Mouse (Mus musculus) forebrain, postnatal 0 days (tissue): ENCODE measurements around the gene Mapre1. TPM values are rescaled to one million over a fixed set of nuclear protein-coding genes. Genes with fewer than 3 reads are reported as not detected.

ENCODE experiments used
- ATAC-seq: fragments of 200-750 bp; cut with Nextera tagmentation; 2 replicates; pipeline ENCODE4 v1.8.0; 2017; ENCODE audit warnings: mild to moderate bottlenecking, moderate library complexity
- DNase-seq: peaks from one replicate; pipeline ENCODE4 v3.0.0-alpha.2; 2015
- H3K27ac ChIP-seq: fragments of 300-500 bp; sonication (generic); 2 replicates; pipeline ENCODE4 v1.5.1; 2014; ENCODE audit warnings: low read depth, mild to moderate bottlenecking, antibody characterized with exemption, low read length, moderate library complexity, mixed read lengths
- H3K27me3 ChIP-seq: fragments of 300-500 bp; sonication (generic); 2 replicates; pipeline ENCODE4 v1.6.1; 2014; ENCODE audit warnings: mild to moderate bottlenecking, low read length, mixed read lengths; ENCODE audit not compliant: insufficient read depth
- H3K36me3 ChIP-seq: fragments of 300-500 bp; sonication (generic); 2 replicates; pipeline ENCODE4 v1.6.1; 2014; ENCODE audit warnings: mild to moderate bottlenecking, moderate library complexity; ENCODE audit not compliant: insufficient read depth
- H3K4me1 ChIP-seq: fragments of 300-500 bp; sonication (generic); 2 replicates; pipeline ENCODE4 v1.6.1; 2014; ENCODE audit warnings: antibody characterized with exemption; ENCODE audit not compliant: insufficient read depth
- H3K4me2 ChIP-seq: fragments of 300-500 bp; sonication (generic); 2 replicates; pipeline ENCODE4 v1.6.1; 2014; ENCODE audit warnings: low read depth, mild to moderate bottlenecking, moderate library complexity
- H3K4me3 ChIP-seq: fragments of 300-500 bp; sonication (generic); 2 replicates; pipeline ENCODE4 v1.5.1; 2014; ENCODE audit warnings: low read depth, low read length, mixed read lengths
- H3K9ac ChIP-seq: fragments of 300-500 bp; sonication (generic); 2 replicates; pipeline ENCODE4 v1.6.1; 2014; ENCODE audit warnings: mild to moderate bottlenecking
- H3K9me3 ChIP-seq: fragments of 300-500 bp; sonication (generic); 2 replicates; pipeline ENCODE4 v1.6.1; 2016; ENCODE audit warnings: low read length
- CTCF ChIP-seq: sonication (generic); IDR thresholded peaks from 2 replicates; pipeline ENCODE4 v1.5.1; 2016; ENCODE audit warnings: antibody characterized with exemption, control low read depth, low read depth
- WGBS: fragments of 180-500 bp; shearing (Covaris S2); extraction: QIAGEN DNeasy Blood & Tissue Kit; methylation state at CpG from one replicate; pipeline ENCODE4 v1.1.7; 2014; 5-methylcytosine and 5-hydroxymethylcytosine counted together
- polyA plus RNA-seq: library from polyadenylated mRNA; unstranded; fragments of >200 nt; fragmentation: Nextera tagmentation; extraction: Ambion mirVana; gene quantifications from 2 replicates; pipeline ENCODE4 v1.2.1, GENCODE M21; 2015
- total RNA-seq: library from RNA; depleted of rRNA; stranded (reverse); fragments of >200 nt; gene quantifications from 2 replicates; pipeline ENCODE4 v1.2.3, GENCODE M21; 2014

The Mapre1 gene
- total and polyA plus RNA-seq, 2 experiments from 2014 or later: 117 to 411 TPM

GRCm38 (mm10) chr2:153775472-153775871 lies 34.4 kb downstream of the Mapre1 start:
- 94% methylated on average over 4 of the region's 4 CpGs for WGBS
- H3K4me2 ChIP-seq: no peak overlapping the region
- H3K9ac ChIP-seq: no peak overlapping the region
- no peak overlapping the region for H3K4me3 ChIP-seq
- no peaks in the 10 kb centered on the region for H3K4me1 ChIP-seq
- no peaks in the 10 kb centered on the region for H3K9me3 ChIP-seq
- DNase-seq (no peak), ATAC-seq (no peak)
- H3K36me3 ChIP-seq: peaks cover 18% of the 10 kb centered on the region; the same call in 1 of the 2 replicates
- no peak overlapping the region for H3K27ac ChIP-seq
- H3K27me3 ChIP-seq: no peaks in the 10 kb centered on the region
- no peak for TF ChIP-seq CTCF

GRCm38 (mm10) chr2:153778638-153779362 lies 37.7 kb downstream of the Mapre1 start:
- no peaks in the 10 kb centered on the region for H3K27me3 ChIP-seq
- TF ChIP-seq CTCF: no peak
- H3K4me3 ChIP-seq: peak overlapping the region; percentile 27
- H3K4me1 ChIP-seq: no peaks in the 10 kb centered on the region
- H3K9ac ChIP-seq: peak overlapping the region; percentile 31; the same call in 1 of the 2 replicates
- H3K36me3 ChIP-seq: peaks cover 4% of the 10 kb centered on the region; the same call in 1 of the 2 replicates
- ATAC-seq (peak; percentile 79), DNase-seq (peak; percentile 46)
- H3K4me2 ChIP-seq: peak overlapping the region; percentile 48
- no peaks in the 10 kb centered on the region for H3K9me3 ChIP-seq
- H3K27ac ChIP-seq: no peak overlapping the region
- WGBS: 15% methylated on average over 24 of the region's 24 CpGs

- Histone ChIP-seq H3K4me1 (no peaks in the 10 kb centered on the region), H3K9me3 (no peaks in the 10 kb centered on the region), H3K36me3 (no peaks in the 10 kb centered on the region), H3K4me3 (peak within 1 kb of the TSS; percentile 27), H3K27me3 (no peaks in the 10 kb centered on the region), H3K9ac (peak within 1 kb of the TSS; percentile 31; the same call in 1 of the 2 replicates), H3K4me2 (peak within 1 kb of the TSS; percentile 48), H3K27ac (no peak within 1 kb of the TSS)
- WGBS: 53% methylated on average over 11 of the region's 12 CpGs
- ATAC-seq: 0 out of 2 replicates have a peak, but pooled peaks have one; percentile 5
- TF ChIP-seq CTCF: no peak
- no peak for DNase-seq
These were observed 38.4 kb downstream of the Mapre1 start, which contains the start of gene Efcab8 for GRCm38 (mm10) chr2:153779394-153779981. Efcab8 (plus strand) TSS chr2:153779931.

- Histone ChIP-seq H3K27me3 (no peaks in the 10 kb centered on the region), H3K27ac (no peak overlapping the region), H3K9ac (no peak overlapping the region), H3K36me3 (no peaks in the 10 kb centered on the region), H3K4me1 (no peaks in the 10 kb centered on the region), H3K9me3 (no peaks in the 10 kb centered on the region), H3K4me2 (no peak overlapping the region), H3K4me3 (no peak overlapping the region)
- no peak for TF ChIP-seq CTCF
- no peak for DNase-seq
- no peak for ATAC-seq
- WGBS: 91% methylated on average over 4 of the region's 4 CpGs
These were observed 40.1 kb downstream of the Mapre1 start for GRCm38 (mm10) chr2:153781181-153781580.

GRCm38 (mm10) chr2:153784668-153785067 lies 43.6 kb downstream of the Mapre1 start:
- Histone ChIP-seq H3K36me3 (no peaks in the 10 kb centered on the region), H3K4me1 (no peaks in the 10 kb centered on the region), H3K9me3 (no peaks in the 10 kb centered on the region), H3K27me3 (no peaks in the 10 kb centered on the region), H3K4me3 (no peak overlapping the region), H3K27ac (no peak overlapping the region), H3K9ac (no peak overlapping the region), H3K4me2 (no peak overlapping the region)
- TF ChIP-seq CTCF: no peak
- DNase-seq (no peak), ATAC-seq (no peak)
- WGBS: 86% methylated on average over 2 of the region's 2 CpGs

GRCm38 (mm10) chr2:153793366-153793765 lies 52.3 kb downstream of the Mapre1 start:
- Histone ChIP-seq H3K4me3 (no peak overlapping the region), H3K4me2 (no peak overlapping the region), H3K9me3 (no peaks in the 10 kb centered on the region), H3K27ac (no peak overlapping the region), H3K36me3 (no peaks in the 10 kb centered on the region), H3K27me3 (no peaks in the 10 kb centered on the region), H3K4me1 (no peaks in the 10 kb centered on the region), H3K9ac (no peak overlapping the region)
- no peak for TF ChIP-seq CTCF
- ATAC-seq: no peak
- DNase-seq: no peak

GRCm38 (mm10) chr2:153795090-153795489 lies 54.0 kb downstream of the Mapre1 start:
- Histone ChIP-seq H3K4me3 (no peak overlapping the region), H3K9me3 (no peaks in the 10 kb centered on the region), H3K9ac (no peak overlapping the region), H3K4me2 (no peak overlapping the region), H3K27ac (no peak overlapping the region), H3K27me3 (no peaks in the 10 kb centered on the region), H3K36me3 (no peaks in the 10 kb centered on the region), H3K4me1 (no peaks in the 10 kb centered on the region)
- WGBS: 51% methylated on average over 5 of the region's 5 CpGs
- ATAC-seq (no peak), DNase-seq (no peak)
- peak; percentile 42 for TF ChIP-seq CTCF
